Mouse (Mus musculus): ENCODE measurements at regions not wholly inside any gene's neighbourhood (a gene's known extent, or its start where the extent isn't known, plus 50 kb on each side); places are given as distances from the start of the nearest gene placed in this dataset.

- DNase-seq (ENCODE audit: low read depth, low spot score): no peak
Measured at GRCm38 (mm10) chr14:17234898-17235297, 415.9 kb upstream of the Rarb start.

GRCm38 (mm10) chr14:17211502-17211901, 392.5 kb upstream of the Rarb start:
- DNase-seq (ENCODE audit: low read depth, low spot score): no peak

- no peak for DNase-seq (ENCODE audit: low read depth, low spot score)
Measured at GRCm38 (mm10) chr14:17205691-17206090, 386.7 kb upstream of the Rarb start.

- DNase-seq (ENCODE audit: low read depth, low spot score): no peak
Measured at GRCm38 (mm10) chr14:17203251-17204015, 384.5 kb upstream of the Rarb start.

- DNase-seq (ENCODE audit: low read depth, low spot score): no peak
Measured at GRCm38 (mm10) chr14:17192953-17193352, 374.0 kb upstream of the Rarb start.

- no peak for DNase-seq (ENCODE audit: low read depth, low spot score)
Measured at GRCm38 (mm10) chr14:17173218-17173617, 354.3 kb upstream of the Rarb start.

- peak; percentile 15 for DNase-seq (ENCODE audit: low read depth, low spot score)
Measured at GRCm38 (mm10) chr14:17172330-17173110, 353.6 kb upstream of the Rarb start.

GRCm38 (mm10) chr14:17171896-17172295, 352.9 kb upstream of the Rarb start:
- no peak for DNase-seq (ENCODE audit: low read depth, low spot score)

- DNase-seq (ENCODE audit: low read depth, low spot score): no peak
Measured at GRCm38 (mm10) chr14:17158324-17158723, 339.4 kb upstream of the Rarb start.

- no peak for DNase-seq (ENCODE audit: low read depth, low spot score)
Measured at GRCm38 (mm10) chr14:17156402-17156954, 337.5 kb upstream of the Rarb start.

- no peak for DNase-seq (ENCODE audit: low read depth, low spot score)
Measured at GRCm38 (mm10) chr14:17120679-17121078, 301.7 kb upstream of the Rarb start.

- DNase-seq (ENCODE audit: low read depth, low spot score): no peak
Measured at GRCm38 (mm10) chr14:17106668-17107067, 287.7 kb upstream of the Rarb start.

GRCm38 (mm10) chr14:17102486-17102885, 283.5 kb upstream of the Rarb start:
- DNase-seq (ENCODE audit: low read depth, low spot score): no peak

GRCm38 (mm10) chr14:17090573-17090937, 271.6 kb upstream of the Rarb start:
- DNase-seq (ENCODE audit: low read depth, low spot score): no peak

- no peak for DNase-seq (ENCODE audit: low read depth, low spot score)
Measured at GRCm38 (mm10) chr14:17089640-17090572, 270.9 kb upstream of the Rarb start.

- DNase-seq (ENCODE audit: low read depth, low spot score): no peak
Measured at GRCm38 (mm10) chr14:17089089-17089634, 270.2 kb upstream of the Rarb start.

GRCm38 (mm10) chr14:17087828-17088227, 268.9 kb upstream of the Rarb start:
- no peak for DNase-seq (ENCODE audit: low read depth, low spot score)

GRCm38 (mm10) chr14:17083907-17084306, 265.0 kb upstream of the Rarb start:
- DNase-seq (ENCODE audit: low read depth, low spot score): no peak

GRCm38 (mm10) chr14:17081904-17082303, 262.9 kb upstream of the Rarb start:
- no peak for DNase-seq (ENCODE audit: low read depth, low spot score)

GRCm38 (mm10) chr14:17079513-17079912, 260.6 kb upstream of the Rarb start:
- DNase-seq (ENCODE audit: low read depth, low spot score): no peak

- DNase-seq (ENCODE audit: low read depth, low spot score): no peak
Measured at GRCm38 (mm10) chr14:17061358-17061757, 242.4 kb upstream of the Rarb start.

All from retina, adult 2 months (tissue).